Mouse (Mus musculus) embryonic fibroblast, embryonic 13.5 days (primary cell): ENCODE results near the gene 4922502D21Rik.

Experiments
- CTCF ChIP-seq: IDR thresholded peaks from 2 replicates; pipeline ENCODE4 v1.5.1; 2011; ENCODE audit warnings: mild to moderate bottlenecking, control low read depth, low read length, moderate library complexity, borderline replicate concordance; ENCODE audit not compliant: insufficient read depth
- POLR2A ChIP-seq: IDR thresholded peaks from 2 replicates; pipeline ENCODE4 v1.6.1; 2011; ENCODE audit warnings: low read depth, mild to moderate bottlenecking, control low read depth, low read length, moderate library complexity

- TF ChIP-seq CTCF (no peak), POLR2A (no peak)
Observed at GRCm38 (mm10) chr6:129326016-129326415, 5.6 kb downstream of the 4922502D21Rik start.
